Mouse (Mus musculus) telencephalon, adult 2 months (tissue): ENCODE measurements at regions not wholly inside any gene's neighbourhood (a gene's known extent, or its start where the extent isn't known, plus 50 kb on each side); places are given as distances from the start of the nearest gene placed in this dataset.

Source experiments
- DNase-seq: peaks from one replicate; pipeline ENCODE4 v3.0.0-alpha.2; 2011; ENCODE audit warnings: low read depth, low spot score

GRCm38 (mm10) chr2:97849216-97849615, 812.8 kb upstream of the Gm10801 start:
- peak; percentile 57 for DNase-seq

GRCm38 (mm10) chr2:97871276-97871675, 790.8 kb upstream of the Gm10801 start:
- no peak for DNase-seq
